Mouse (Mus musculus) erythroblast, embryonic 14.5 days (primary cell): ENCODE results near the gene Lrrc7.

Source experiments
- GATA1 ChIP-seq: IDR thresholded peaks from 2 replicates; pipeline ENCODE4 v1.6.1; 2012; ENCODE audit warnings: low read length, inconsistent platforms, mixed read lengths
- TAL1 ChIP-seq: IDR thresholded peaks from 3 replicates; pipeline ENCODE4 v1.6.1; 2012; ENCODE audit warnings: low read length, inconsistent platforms, mixed read lengths

GRCm38 (mm10) chr3:158307415-158307814, 254.6 kb downstream of the Lrrc7 start:
- TF ChIP-seq GATA1 = no peak
- no peak for TF ChIP-seq TAL1
